Mouse (Mus musculus): ENCODE measurements around the gene Stx8.

Gene Stx8

DNA sequence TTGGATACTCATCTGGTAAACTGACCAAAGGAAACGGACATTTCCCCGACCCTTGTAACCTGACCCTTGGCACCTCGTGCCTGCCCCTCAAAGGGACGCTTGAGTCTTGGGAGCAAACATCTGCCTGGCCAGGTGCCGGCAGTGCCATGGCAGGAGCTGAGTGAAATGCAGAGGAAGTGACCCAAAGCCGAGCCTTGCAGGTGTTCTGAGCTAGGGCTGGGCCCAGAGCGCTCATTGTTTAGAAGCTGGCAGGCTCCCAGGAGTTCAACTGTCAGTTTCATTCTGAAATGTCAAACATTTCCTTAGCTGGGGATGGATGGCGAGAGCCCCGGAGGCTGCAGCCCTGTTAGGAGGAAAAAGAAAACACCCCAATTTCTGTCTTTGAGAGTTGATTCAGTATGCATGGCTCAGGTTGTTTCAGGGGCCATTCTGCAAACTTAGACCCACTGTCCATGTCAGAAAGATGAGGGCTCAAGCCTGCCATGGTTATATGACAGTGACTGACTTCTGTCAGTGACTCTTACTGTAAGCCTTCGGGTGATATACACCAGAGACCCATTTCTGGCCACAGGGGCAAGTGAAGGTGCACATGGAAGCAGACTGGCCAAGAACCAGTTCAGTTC is 233.9 kb downstream of the Stx8 start:
- DNase-seq (ENCODE audit: low spot score in 2 of 2) = no peak

DNA sequence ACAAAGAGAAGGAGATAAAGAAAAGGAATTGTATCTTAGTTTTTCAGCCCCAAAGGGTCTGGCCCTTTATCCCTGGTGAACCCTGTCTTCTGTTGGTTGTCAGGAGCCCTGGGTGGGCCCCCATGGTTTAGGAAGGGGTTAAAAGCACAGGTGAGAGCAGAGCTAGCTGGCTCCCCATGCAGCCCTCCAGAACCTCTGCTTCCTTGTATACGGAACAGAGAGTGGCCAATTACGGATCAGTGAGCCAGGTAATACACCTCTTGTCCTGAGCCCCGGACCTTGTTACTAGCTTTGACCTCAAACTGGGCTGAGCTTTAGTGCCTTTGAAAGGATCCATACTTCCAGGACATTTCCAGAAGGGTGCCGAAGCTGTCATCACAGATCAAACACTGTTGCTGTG is 234.5 kb downstream of the Stx8 start:
- DNase-seq (ENCODE audit: low spot score in 2 of 2) = no peak

DNA sequence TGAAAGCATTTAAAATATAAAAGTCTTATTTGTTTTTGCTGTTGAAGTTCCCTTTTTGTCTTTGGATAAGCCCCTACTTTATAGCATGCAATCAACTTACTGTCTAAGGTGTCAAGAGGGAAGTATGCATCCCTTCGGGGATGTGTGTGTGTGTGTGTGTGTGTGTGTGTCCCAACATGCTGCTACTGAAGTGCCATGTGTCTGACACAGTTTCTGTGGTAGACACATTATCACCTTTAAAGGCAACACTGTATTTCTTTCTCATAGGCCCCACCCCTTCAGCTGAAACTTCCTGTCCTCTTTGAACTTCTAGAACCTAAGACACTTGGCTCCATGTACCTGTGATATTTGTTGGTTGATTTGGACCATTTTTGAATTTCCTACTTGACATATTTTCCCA is 235.1 kb downstream of the Stx8 start:
- no peak for DNase-seq (ENCODE audit: low spot score in 2 of 2)

- DNase-seq (ENCODE audit: low spot score in 2 of 2) = no peak
Observed at GRCm38 (mm10) chr11:68201811-68202459, 235.9 kb downstream of the Stx8 start.

- no peak for DNase-seq (ENCODE audit: low spot score in 2 of 2)
Observed at GRCm38 (mm10) chr11:68202561-68202960, 236.6 kb downstream of the Stx8 start.

DNA sequence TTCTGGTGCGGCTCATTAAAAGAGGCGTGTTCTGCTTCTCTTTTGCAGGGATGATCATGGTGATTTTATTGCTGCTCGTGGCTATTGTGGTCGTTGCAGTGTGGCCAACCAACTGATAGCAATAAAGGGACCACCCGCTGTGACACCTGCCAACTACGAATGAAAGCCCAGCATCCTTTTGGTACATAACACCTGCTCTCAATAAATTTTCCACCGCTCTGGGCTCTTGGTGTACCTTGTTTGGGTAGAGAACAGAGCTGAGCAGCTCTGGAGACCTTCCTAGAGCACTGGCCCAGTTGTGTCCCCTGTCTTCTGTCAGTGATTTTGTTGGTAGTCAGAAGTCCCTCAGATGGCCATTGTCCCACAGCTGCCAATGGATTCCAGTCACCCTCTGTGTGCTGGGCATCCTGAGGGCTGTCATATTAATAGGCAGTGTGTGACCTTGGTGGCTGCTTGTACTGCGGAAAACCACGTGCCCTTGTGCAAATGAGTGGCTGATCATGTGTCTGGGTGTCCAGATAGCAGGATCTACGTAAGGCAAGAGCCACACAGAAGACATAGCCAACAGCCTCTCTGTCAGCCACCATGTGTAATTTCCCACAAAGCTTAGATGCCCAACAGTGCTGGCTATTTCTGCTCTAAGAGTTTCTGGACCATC is 237.8 kb downstream of the Stx8 start:
- DNase-seq (ENCODE audit: low spot score in 2 of 2) = no peak

DNA sequence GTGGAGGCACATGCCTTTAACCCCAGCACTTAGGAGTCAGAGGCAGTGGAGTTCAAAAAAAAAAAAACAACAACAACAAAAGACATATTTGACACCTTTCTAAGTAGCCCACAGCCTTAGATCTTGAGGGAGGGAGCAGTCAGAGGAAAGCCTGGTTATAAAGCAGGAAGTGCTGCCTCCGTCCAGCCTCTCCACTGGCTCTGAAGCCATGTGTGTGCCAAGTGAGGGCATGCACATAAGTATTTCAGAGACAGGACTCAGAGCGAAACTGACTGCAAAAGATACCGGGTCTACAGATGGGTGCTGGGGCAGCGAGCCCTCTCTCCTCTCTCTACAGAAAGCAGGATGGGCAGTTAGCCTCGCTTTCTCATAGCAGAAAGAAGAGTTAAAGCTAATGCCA is 238.4 kb downstream of the Stx8 start:
- DNase-seq (ENCODE audit: low spot score in 2 of 2) = no peak

GRCm38 (mm10) chr11:68205572-68206229 is 239.7 kb downstream of the Stx8 start:
- DNase-seq (ENCODE audit: low spot score in 2 of 2) = no peak

DNA sequence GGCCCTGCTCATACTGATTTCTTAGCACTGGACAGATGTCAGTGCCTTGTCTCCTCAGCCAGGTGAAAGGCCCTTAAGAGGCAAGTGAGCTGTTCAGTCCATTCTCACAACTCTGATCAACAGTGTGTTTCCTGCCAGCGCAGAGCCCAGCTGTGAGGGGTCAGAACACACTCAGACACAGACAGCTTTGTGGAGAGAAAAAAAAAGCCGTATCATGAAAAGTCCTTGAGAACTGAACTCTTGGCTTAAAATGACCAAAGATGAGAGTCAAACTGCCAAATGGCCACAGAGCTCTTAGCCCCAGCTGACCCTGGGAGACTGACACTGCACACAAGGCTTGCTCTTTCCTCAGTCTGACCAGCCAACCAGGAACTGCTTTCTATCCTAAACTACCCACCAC is 242.0 kb downstream of the Stx8 start:
- no peak for DNase-seq (ENCODE audit: low spot score in 2 of 2)

DNA sequence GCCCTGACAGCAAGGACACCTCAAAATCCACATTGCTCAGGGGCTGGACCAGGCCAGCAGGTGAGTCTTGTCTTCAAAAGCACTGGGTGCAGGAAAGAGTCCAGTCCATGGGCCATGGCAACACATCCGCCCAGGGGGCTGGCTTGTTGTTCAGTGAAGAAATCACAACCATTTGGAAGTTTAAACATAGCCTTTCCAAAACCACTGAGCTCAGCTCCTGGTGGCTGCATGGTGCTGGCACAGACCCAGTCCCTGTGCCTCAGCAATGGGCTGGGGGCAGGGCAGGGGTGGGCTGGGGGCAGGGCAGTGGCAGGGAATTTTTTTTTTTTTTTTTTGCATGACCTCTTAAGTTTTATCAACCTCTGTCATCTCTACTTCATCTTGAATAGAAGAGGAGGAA is 242.6 kb downstream of the Stx8 start:
- no peak for DNase-seq (ENCODE audit: low spot score in 2 of 2)

- no peak for DNase-seq (ENCODE audit: low spot score in 2 of 2)
Observed at GRCm38 (mm10) chr11:68209506-68209905, 243.5 kb downstream of the Stx8 start.

DNA sequence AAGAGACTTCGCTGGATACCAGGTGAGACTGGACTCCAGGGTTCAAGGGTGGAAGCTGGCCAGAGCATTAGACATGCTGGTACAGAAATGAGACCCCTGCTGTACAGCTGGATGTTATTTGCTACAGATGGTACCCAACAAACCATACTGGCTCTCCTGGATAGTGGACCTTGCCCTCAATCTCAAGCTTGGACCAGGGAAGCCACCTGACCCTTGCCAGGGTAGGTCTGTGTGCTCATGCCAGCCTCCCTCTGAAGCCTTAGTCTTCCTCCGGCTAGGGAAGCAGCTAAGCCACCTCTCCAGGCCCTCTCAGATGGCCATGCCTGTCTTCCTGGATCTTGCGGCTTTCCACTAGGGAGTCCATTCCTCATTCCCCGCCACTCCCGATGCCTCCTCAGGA is 244.7 kb downstream of the Stx8 start:
- no peak for DNase-seq (ENCODE audit: low spot score in 2 of 2)

GRCm38 (mm10) chr11:68211924-68212578 is 246.1 kb downstream of the Stx8 start:
- DNase-seq (ENCODE audit: low spot score in 2 of 2) = peak in 1 of 2 experiments; percentile 45

- no peak for DNase-seq (ENCODE audit: low spot score in 2 of 2)
Observed at GRCm38 (mm10) chr11:68213896-68214295, 247.9 kb downstream of the Stx8 start.

- no peak for DNase-seq (ENCODE audit: low spot score in 2 of 2)
Observed at GRCm38 (mm10) chr11:68214496-68215205, 248.7 kb downstream of the Stx8 start.

DNA sequence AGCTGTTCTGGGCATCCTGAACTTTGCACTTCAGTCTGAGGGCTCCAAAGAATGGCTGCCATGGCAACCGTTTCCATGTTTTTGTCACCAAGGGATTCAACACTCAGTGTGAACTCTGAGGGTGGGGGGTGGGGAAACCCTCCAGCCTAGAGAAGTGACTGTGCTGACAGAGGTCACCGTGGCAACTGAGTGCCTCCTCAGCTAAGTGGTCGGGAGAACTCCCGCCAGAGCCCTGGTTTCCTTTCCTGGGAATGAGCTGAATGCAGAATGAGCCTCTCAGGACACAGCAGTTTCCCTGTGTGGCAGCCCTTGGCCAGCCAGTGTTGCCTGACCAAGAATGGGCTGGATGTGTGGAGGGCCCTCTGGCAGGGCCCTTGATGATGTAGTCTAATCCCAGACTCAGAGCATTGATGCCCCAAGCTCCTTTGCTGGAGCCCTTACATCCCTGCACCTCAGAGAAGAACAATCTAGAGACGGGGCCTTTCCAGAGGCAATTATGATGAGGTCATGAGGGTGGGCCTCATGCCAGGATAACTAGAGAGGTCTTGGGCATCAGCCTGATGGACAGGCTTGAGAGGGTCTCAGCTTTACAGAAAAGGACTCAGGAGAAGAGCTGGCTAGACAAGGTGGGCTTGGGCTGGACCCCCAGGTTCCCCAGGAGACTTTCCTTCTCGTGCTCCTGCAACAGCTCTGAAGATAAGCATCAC is 249.4 kb downstream of the Stx8 start:
- DNase-seq (ENCODE audit: low spot score in 2 of 2) = no peak

GRCm38 (mm10) chr11:68216041-68216440 is 250.0 kb downstream of the Stx8 start:
- DNase-seq (ENCODE audit: low spot score in 2 of 2) = no peak

DNA sequence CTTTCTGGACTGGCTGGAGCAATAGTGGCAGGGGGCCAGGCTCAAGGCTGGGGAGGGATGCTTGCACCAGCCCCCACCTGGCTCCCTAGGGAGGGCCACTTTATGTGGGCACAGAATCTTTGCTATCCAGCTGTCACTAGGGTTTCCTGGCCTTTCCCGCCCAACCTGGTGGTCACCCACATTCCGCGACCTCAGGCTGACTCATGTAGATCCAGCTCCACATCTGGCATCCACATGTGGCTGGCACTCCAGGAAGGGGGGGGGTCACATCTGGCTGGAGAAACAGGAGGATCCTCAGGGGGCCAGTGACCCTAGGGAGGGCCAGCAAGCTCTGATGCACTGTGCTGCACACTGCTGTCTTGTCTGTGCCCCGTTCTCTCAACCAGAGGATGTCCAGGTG is 254.7 kb downstream of the Stx8 start:
- no peak for DNase-seq (ENCODE audit: low spot score in 2 of 2)

DNA sequence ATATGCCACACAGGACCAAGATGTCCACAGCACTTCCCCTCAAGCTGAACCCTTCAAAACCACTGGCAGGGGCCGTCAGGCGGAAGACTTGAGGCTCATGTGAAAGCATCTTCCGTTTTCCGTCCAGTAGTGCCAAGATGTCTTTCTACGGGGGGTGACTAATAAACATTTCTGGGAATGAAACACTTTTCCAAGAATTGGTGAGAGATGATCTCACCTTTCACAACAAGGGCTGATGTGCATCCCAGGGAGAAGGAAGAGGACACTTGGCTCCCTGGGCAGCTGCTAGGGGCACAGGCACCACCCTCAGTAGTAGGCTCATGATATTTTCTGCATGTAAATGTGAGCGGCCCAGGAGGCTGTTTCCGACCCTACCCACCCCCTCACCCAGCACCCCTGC is 256.2 kb downstream of the Stx8 start:
- no peak for DNase-seq (ENCODE audit: low spot score in 2 of 2)

DNA sequence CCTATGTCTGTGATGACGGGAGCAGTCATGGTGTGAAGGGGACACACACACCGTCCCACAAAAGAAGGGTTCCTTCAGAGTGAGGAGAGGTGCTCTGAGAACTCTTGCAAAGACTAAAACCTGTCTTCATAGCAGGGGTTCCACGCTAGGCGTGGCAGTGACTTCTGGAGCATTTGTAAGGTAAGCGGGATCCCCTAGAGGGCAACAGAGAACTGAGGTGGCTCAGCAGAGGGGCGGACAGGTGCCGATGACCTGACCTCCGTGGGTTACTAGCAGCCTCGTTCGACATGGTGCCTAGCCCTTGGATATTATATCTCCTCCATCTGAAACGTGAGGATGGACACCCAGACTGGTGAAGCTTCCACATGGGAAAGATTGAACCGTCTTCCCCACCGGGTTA is 257.1 kb downstream of the Stx8 start:
- no peak for DNase-seq (ENCODE audit: low spot score in 2 of 2)

DNA sequence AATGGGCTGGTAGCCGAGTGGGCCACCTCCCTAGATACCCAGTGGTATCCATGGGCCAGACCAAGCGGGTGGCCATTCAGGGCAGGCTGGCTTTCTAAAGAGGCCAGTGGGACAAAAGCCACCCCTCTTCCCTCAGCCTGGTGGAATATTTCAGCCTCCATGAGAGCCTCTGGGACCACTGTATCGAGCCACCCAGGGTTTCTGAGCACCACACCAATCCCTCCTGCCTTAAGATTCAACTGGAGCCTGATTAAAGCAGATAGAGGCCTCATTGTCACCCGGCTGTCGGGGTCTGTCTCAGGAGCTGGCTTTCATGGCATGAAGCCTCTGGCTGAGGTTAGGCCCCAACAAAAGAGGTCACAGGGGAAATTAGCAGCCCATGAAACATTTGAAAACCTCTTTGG is 260.7 kb downstream of the Stx8 start:
- no peak for DNase-seq (ENCODE audit: low spot score in 2 of 2)
